Mouse (Mus musculus): ENCODE data around the gene Sult2a6.

Gene Sult2a6

DNA sequence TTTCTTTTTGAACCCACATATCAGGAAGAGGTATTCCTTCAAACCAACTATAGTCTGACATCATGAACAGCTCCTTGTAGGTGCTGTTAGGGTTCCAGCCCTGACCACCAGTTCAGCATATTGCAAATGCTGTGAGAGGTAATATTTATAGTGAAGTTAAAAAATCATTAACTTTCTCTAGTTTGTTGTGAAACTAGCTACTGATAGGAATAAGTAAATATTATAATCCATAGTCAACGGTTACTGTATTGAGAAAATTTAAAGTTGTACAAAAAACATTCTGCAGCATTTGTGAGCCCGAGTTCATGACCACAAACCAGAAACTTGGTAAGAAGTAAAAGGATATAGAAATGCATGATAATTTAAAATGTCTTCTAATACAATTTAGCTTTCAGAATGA lies at the start of gene Sult2a6:
TSS of gene Sult2a6 (minus strand) at position 101 of the 400 bp plus-strand sequence.
- no peak for DNase-seq

DNA sequence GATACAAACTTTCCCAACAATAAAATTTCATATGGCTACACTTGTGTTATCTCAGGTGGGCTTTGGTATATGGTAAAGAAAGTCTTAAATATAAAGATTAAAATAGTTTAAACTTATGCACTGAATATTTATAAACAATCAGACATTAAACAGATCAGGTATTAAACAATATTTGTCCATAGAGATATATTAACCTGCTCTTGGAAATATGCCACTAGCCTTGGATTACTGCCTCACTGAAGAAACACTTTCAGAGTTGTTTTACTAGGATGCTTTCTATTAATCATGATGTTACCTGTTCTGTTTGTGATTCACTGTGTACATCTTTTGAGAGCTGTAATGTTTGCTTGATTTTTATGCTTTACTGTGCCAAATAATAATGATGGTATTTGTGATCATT lies 39.4 kb downstream of the Sult2a6 start:
- DNase-seq: no peak

DNA sequence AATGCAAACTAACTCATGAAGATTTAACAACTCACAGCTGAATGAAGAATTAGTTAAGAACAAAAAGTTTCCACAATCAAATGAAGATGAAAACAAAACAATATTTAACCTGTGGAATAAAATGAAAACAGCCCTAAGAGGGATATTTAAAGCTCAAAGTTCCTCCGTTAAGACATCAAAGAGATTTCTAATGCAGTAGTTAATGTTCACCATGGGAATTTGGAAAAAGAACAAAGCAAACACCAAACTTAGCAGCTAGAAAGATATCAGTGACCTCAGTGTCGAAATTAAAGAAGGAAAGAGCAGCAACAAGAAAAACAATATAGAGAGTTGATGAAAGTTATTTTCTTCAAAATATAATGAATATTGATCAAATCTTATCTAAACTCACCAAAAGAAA lies 51.3 kb downstream of the Sult2a6 start:
- no peak for DNase-seq

DNA sequence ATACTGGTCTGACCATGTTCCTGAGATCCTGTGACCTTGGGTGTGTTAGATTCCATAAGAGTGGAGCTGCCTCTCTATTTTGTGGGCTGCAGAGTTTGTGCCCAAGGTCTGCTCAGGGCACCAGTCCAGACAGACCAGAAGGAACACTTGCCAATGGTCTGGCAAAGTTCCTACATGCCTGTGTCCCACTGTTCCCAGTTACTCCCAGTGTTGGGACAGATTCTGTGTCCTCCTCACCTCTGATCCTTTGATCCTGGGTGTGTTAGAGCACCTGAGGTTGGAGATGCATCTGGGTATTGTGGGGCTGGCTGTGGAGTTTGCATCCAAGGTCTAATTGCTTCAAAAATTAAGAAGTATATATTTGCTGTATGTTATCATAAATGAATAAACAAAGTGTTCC lies 52.2 kb downstream of the Sult2a6 start:
- no peak for DNase-seq
